Mouse (Mus musculus) c-Kit-positive CD71-positive TER-119-positive erythroid progenitor cells, embryonic 14.5 days (primary cell): Measurements from ENCODE around the gene Dio1.

ENCODE experiments used
- DNase-seq: peaks from one replicate; pipeline ENCODE4 v3.0.0-alpha.2; 2013; ENCODE audit warnings: low spot score

Gene Dio1

DNA sequence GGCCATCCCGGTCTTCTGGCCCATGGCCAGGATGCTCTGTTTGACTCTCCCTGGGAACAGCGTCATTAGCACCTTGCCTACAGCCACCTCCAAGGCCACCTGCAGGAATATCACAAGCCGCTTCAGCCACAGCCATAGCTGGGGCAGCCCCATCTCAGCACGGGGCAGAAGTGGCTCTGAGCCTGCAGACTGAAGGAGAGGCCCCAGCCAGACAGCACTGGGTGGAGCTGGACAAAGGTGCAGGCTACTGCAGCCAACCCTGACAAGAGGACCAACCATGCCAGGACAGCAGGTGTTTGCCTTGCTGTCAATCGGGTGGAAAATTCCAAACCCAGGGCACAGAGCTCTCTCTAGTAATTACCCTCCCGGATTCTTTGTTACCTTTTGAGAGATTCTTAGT, at the start of gene Dio1:
TSS of gene Dio1 (minus strand) at position 204 of the 400 bp plus-strand sequence.
- DNase-seq: no peak

DNA sequence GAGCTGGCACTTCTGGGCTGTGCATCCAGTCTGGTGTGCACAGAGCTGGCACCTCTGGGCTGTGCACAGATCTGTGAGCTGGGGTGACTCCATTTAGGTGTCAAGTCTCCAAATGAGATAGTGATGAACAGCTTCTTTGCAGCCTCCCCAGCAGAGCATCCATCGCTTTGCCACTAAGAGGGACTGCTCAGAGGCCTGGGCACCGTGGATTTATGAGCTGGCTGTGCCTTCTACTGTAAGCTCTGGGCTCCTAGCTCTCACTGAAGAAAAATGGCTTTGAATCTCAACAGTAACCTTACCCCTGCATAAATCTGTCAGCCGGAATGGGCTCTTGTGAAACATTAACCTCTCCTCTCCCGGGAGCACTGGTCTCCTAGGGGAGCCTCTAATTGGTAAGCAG, 47.6 kb upstream of the Dio1 start:
- DNase-seq: no peak

DNA sequence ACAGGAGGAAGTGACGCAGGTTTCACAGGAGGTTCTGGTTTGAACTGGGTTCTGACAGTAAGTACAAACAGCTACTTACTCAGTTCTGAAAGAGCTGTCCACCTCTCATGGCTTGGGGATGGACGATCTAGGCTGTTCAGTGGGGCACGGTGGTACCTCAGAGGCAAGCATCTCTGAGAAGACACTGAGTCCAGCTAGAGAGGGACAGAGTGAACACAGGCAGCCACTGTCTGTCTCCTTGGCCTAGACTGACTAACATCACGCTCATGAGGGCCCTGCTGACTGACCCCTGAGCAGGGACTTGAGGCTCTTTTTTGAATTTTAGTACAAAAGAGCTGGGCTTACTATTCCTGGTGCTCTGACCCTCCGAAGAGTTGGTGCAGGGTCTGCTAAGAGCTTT, 47.2 kb upstream of the Dio1 start:
- DNase-seq: no peak

GRCm38 (mm10) chr4:107353612-107354011, 46.6 kb upstream of the Dio1 start:
- no peak for DNase-seq

- no peak for DNase-seq
These were observed 44.4 kb upstream of the Dio1 start for GRCm38 (mm10) chr4:107351368-107351767.

- peak; percentile 29 for DNase-seq
These were observed 42.5 kb upstream of the Dio1 start for GRCm38 (mm10) chr4:107349311-107350008.

GRCm38 (mm10) chr4:107348529-107349310, 41.8 kb upstream of the Dio1 start:
- no peak for DNase-seq

DNA sequence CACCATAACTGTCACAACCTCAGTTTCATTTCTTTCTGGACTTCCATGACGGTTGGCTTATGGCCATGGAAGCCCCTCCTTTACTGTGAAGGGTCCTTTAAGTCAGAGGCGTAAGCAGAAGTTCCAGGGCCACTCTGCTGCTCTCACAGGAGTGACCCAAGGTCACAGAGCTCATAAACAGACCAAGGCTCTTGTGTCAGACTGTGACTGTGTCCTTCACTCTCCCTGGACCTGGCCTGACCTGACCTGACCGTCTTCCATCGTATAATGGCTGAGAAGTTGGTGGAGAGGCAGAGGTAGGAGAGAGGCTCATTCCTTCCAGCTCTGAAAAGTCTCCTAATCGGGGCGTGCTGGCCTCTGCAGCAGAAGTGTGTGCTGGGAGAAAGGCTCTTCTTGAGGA, 40.3 kb upstream of the Dio1 start:
- DNase-seq: no peak

DNA sequence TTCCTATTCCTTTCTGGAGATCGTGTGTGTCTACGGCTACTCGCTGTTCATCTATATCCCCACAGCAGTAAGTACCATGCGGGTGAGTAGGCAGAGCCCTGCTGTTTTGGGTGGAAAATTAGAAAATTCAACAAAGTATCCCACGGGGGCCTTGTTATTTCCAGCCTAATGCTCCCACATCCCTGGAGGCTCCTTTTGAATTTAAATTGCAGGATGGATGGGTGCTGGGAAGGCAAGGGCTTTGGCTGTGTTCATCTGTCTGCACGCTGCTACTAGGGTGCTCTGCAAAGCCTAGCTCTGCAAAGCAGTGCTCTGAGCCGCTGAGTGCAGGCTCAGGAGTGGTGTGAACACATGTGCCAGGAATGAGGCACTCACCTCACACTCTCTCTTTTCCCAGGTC, 37.6 kb upstream of the Dio1 start:
- DNase-seq: no peak

- no peak for DNase-seq
These were observed 34.4 kb upstream of the Dio1 start for GRCm38 (mm10) chr4:107341354-107341753.

DNA sequence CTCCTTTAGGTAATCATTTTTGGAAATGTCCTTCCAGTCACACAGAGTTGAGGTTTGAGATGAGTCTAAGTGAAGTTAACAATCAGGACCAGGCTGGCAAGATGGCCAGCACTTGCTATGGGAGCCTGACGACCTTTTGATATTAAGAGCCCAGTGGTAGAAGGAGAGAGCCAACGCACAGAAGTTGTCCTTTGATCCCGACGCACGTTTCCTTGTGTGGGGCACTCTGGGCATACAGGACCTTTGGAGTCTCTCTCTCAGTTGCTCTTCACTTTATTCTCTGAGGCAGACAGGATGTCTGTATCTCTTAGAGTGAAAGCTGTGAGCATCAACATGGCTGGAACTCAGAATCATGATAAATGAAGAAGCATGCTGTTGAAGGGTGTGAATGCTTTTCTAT, 30.5 kb upstream of the Dio1 start:
- DNase-seq: no peak

- DNase-seq: no peak
These were observed 29.4 kb upstream of the Dio1 start for GRCm38 (mm10) chr4:107336356-107336755.

- no peak for DNase-seq
These were observed 26.5 kb upstream of the Dio1 start for GRCm38 (mm10) chr4:107333514-107333913.

- no peak for DNase-seq
These were observed 21.6 kb upstream of the Dio1 start for GRCm38 (mm10) chr4:107328530-107328929.

DNA sequence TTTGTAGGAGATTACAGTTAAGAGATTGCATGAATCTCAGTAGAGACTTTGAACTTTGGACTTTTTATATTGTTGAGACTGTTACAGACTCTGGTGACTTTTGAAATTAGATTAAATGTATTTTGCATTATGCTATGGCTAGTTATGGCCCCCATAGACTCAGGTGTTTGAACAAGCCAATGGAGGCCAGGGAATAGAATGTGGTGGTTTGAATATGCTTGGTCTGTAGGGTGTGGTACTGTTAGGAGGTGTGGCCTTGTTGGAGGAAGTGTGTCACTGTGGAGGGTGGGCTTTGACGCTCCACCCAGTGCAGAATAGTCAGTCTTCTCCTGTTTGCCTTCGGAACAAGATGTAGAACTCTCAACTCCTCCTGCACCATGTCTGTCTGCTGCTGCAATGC, 16.1 kb upstream of the Dio1 start:
- no peak for DNase-seq

DNA sequence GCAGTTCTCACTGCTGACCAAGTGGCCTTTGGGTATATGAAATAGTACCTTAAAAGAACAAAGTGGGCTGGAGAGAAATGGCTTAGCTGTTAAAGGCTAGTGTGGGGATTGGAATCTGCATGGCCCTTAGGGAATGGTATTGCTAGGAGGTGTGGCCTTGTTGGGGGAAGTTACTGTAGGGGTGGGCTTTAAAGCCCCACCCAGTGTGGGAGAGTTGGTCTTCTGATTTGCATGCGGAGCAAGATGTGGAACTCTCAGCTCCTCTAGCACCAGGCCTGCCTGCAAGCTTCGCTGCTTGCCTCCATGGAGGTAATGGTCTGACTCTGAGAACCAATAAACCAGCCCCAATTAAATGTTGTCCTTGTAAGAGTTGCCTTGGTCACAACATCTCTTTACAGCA, 14.1 kb upstream of the Dio1 start:
- no peak for DNase-seq

- no peak for DNase-seq
These were observed 11.7 kb upstream of the Dio1 start for GRCm38 (mm10) chr4:107318646-107319045.

DNA sequence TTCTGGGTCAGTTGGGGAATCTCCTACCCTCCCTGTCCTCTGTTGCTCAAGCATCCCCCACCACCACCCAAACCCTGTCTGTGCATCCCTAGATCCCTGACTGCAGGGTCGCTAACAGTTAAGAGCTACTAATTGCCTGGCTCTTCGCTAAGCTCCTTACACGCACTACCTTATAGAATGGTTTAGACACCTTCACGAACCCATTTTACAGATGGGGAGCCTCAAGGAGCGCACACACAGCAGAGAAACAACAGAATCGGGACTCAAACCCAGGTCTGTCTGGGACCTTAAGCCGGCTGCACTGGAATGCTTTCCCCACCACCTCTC, 7.5 kb upstream of the Dio1 start:
- no peak for DNase-seq

DNA sequence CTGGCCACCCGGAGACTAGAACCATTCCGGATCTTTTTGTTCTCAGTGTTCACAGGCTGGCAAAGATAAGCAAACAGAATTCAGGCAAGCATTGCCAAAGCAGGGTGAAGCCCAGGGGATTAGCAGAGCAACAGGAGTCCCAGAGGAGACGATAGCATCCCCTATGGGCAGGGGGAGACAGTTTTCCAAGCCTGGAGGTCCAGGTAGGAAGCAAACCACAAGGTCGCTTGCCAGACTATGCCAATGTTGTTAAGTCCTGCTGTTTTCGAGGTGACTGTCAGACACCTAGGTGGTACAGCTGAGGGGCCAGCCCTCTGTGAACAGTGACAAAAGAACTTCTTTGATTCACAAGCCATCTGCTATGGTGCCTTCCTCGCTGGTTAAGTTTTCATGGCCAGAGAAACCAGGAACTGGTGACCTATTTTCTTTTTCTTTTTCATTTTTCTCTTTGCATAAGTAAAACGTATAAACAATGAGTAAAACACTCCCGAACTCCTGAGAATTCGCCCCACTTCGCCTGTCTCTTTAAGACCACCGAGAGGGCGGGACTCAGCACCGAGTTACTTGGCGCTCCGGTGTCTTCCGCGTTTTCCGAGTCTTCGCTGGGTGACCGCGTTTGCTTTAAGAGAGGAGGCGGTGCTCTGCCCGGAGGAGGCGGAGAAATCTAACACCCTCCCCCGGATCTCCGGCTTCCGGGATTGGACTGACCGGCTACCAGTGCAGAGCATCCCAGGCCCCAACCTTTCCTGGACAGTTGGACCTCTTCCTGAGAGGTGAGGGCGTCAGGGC, 6.9 kb upstream of the Dio1 start, which contains the start of gene Yipf1:
TSS of gene Yipf1 (plus strand) at position 674 of the 789 bp plus-strand sequence.
- DNase-seq: peak; percentile 81

DNA sequence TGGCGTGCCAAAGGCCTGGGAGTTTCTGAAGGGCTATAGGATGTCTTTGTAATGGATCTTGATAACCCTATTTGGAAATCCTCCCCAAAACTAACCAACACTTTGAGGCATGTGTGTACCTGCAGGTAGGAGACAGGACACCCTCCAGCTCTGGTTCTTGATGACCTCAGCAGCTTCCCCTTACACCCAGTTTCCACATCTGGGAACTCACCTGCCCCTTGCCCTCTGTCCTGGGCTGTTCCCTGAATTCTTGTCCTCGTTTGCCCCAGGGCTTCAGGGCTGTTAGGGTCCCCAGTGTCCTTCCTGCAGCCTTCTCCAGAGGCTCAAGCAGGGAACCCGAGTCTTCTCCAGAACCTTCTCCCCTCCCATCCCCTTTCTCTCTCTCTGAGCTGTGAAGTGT, 3.4 kb downstream of the Dio1 start:
- DNase-seq: no peak

GRCm38 (mm10) chr4:107302832-107303231, 4.1 kb downstream of the Dio1 start:
- DNase-seq: no peak

- DNase-seq: no peak
These were observed 4.7 kb downstream of the Dio1 start for GRCm38 (mm10) chr4:107302221-107302620.
